Mouse (Mus musculus): Measurements from ENCODE around the gene Dhx57. TPM values are rescaled to one million over a fixed set of nuclear protein-coding genes. Genes with fewer than 3 reads are reported as not detected.

Gene Dhx57
- 30.1 and 34.1 TPM in 2 replicates for polyA plus RNA-seq (2015; fragmentation: Nextera tagmentation; extraction: Ambion mirVana)

GRCm38 (mm10) chr17:80290074-80290657, at the start of gene Dhx57, which contains the start of gene Morn2:
TSS of gene Dhx57 (minus strand) at chr17:80290476.
TSS of gene Morn2 (plus strand) at chr17:80290203.

GRCm38 (mm10) chr17:80307251-80307650, 17.0 kb upstream of the Dhx57 start, which contains the start of gene Arhgef33:
TSS of gene Arhgef33 (plus strand) at chr17:80307407.

GRCm38 (mm10) chr17:80224326-80225116, 65.8 kb downstream of the Dhx57 start, which contains the start of gene Gemin6:
TSS of gene Gemin6 (plus strand) at chr17:80224441.

GRCm38 (mm10) chr17:80206671-80207581, 83.3 kb downstream of the Dhx57 start, which contains the start of the genes Srsf7 and Ttc39d:
TSS of gene Srsf7 (minus strand) at chr17:80207307.
TSS of gene Ttc39d (plus strand) at chr17:80207460.

Other genes with a start within 250 kb of the Dhx57 start
- gene Hnrnpll, start 228.1 kb downstream of the Dhx57 start, polyA plus RNA-seq (2015; fragmentation: Nextera tagmentation; extraction: Ambion mirVana), result 41.3 and 43.3 TPM in 2 replicates
- gene Galm, start 163.0 kb downstream of the Dhx57 start, polyA plus RNA-seq (2015; fragmentation: Nextera tagmentation; extraction: Ambion mirVana), result 2.5 and 2.9 TPM in 2 replicates
- gene Srsf7, start 83.2 kb downstream of the Dhx57 start, polyA plus RNA-seq (2015; fragmentation: Nextera tagmentation; extraction: Ambion mirVana), result 207 and 218 TPM in 2 replicates
- 0.11 TPM in 1 of 2 replicates, not detected in the other for gene Ttc39d, start 83.0 kb downstream of the Dhx57 start, polyA plus RNA-seq (2015; fragmentation: Nextera tagmentation; extraction: Ambion mirVana)
- gene Gemin6, start 66.0 kb downstream of the Dhx57 start, polyA plus RNA-seq (2015; fragmentation: Nextera tagmentation; extraction: Ambion mirVana), result 18.0 and 18.9 TPM in 2 replicates
- gene Morn2, start 273 bp downstream of the Dhx57 start, polyA plus RNA-seq (2015; fragmentation: Nextera tagmentation; extraction: Ambion mirVana), result 47.7 and 52.4 TPM in 2 replicates
- gene Arhgef33, start 16.9 kb upstream of the Dhx57 start, polyA plus RNA-seq (2015; fragmentation: Nextera tagmentation; extraction: Ambion mirVana), result 1.5 and 3.1 TPM in 2 replicates
- gene Gm10190, start 83.1 kb upstream of the Dhx57 start, polyA plus RNA-seq (2015; fragmentation: Nextera tagmentation; extraction: Ambion mirVana), result 1.7 TPM in 2 replicates
- gene Sos1, start 190.0 kb upstream of the Dhx57 start, polyA plus RNA-seq (2015; fragmentation: Nextera tagmentation; extraction: Ambion mirVana), result 9.1 and 9.6 TPM in 2 replicates